Mouse (Mus musculus) gastrocnemius, adult 8-10 months (tissue): ENCODE results near the gene Lpp. TPM values are rescaled to one million over a fixed set of nuclear protein-coding genes. Genes with fewer than 3 reads are reported as not detected.
A peak's percentile ranks its signal among the peaks of the same experiment; 100 is the strongest.

Source experiments
- DNase-seq, 2 experiments: peaks; one replicate each; pipeline ENCODE4 v3.0.0; 2022; ENCODE audit warnings: low spot score in 2 of 2
- total RNA-seq, 4 experiments: library from RNA; stranded (reverse); gene quantifications; 2 replicates each; pipeline ENCODE4 v1.2.4; 2022

Gene Lpp
- total RNA-seq, 4 experiments from 2014 or later: 15.7 to 19.6 (median 16.5) TPM

- DNase-seq: no peak
Measured at GRCm38 (mm10) chr16:24469313-24469712, 76.0 kb downstream of the Lpp start.

GRCm38 (mm10) chr16:24470601-24471000 lies 77.3 kb downstream of the Lpp start:
- no peak for DNase-seq

- DNase-seq: no peak
Measured at GRCm38 (mm10) chr16:24471029-24471428, 77.7 kb downstream of the Lpp start.

GRCm38 (mm10) chr16:24471801-24472200 lies 78.5 kb downstream of the Lpp start:
- DNase-seq: no peak

- DNase-seq: no peak
Measured at GRCm38 (mm10) chr16:24473966-24474365, 80.7 kb downstream of the Lpp start.

- no peak for DNase-seq
Measured at GRCm38 (mm10) chr16:24474781-24475180, 81.5 kb downstream of the Lpp start.

GRCm38 (mm10) chr16:24475305-24475947 lies 82.1 kb downstream of the Lpp start:
- DNase-seq: no peak

- no peak for DNase-seq
Measured at GRCm38 (mm10) chr16:24476911-24477401, 83.6 kb downstream of the Lpp start.

GRCm38 (mm10) chr16:24478006-24478405 lies 84.7 kb downstream of the Lpp start:
- no peak for DNase-seq

GRCm38 (mm10) chr16:24478851-24479250 lies 85.5 kb downstream of the Lpp start:
- DNase-seq: no peak

GRCm38 (mm10) chr16:24482648-24483047 lies 89.3 kb downstream of the Lpp start:
- no peak for DNase-seq

GRCm38 (mm10) chr16:24483527-24484101 lies 90.3 kb downstream of the Lpp start:
- peak; percentile 80 for DNase-seq

GRCm38 (mm10) chr16:24487782-24488241 lies 94.5 kb downstream of the Lpp start:
- peak; percentile 55 to 57 for DNase-seq

- DNase-seq: no peak
Measured at GRCm38 (mm10) chr16:24489516-24490285, 96.4 kb downstream of the Lpp start.

- peak in 1 of 2 experiments; percentile 37 for DNase-seq
Measured at GRCm38 (mm10) chr16:24490751-24491485, 97.6 kb downstream of the Lpp start.

- no peak for DNase-seq
Measured at GRCm38 (mm10) chr16:24491486-24491758, 98.1 kb downstream of the Lpp start.

- no peak for DNase-seq
Measured at GRCm38 (mm10) chr16:24492194-24492940, 99.1 kb downstream of the Lpp start.

- DNase-seq: no peak
Measured at GRCm38 (mm10) chr16:24494531-24494930, 101.2 kb downstream of the Lpp start.

- no peak for DNase-seq
Measured at GRCm38 (mm10) chr16:24495461-24495860, 102.2 kb downstream of the Lpp start.

GRCm38 (mm10) chr16:24496635-24497034 lies 103.3 kb downstream of the Lpp start:
- no peak for DNase-seq

- no peak for DNase-seq
Measured at GRCm38 (mm10) chr16:24497413-24497812, 104.1 kb downstream of the Lpp start.
